Mouse (Mus musculus) liver, adult 2 months (tissue): Measurements from ENCODE around the gene Trim21.

ENCODE experiments used
- CTCF ChIP-seq: fragments of 200-500 bp; IDR thresholded peaks from 2 replicates; pipeline ENCODE4 v1.5.1; 2011; ENCODE audit warnings: low read depth, low read length, control low read depth
- POLR2A ChIP-seq: fragments of 200-500 bp; IDR thresholded peaks from 2 replicates; pipeline ENCODE4 v1.6.1; 2011; ENCODE audit warnings: low read length, control low read depth; ENCODE audit not compliant: insufficient read depth; ENCODE audit errors: extremely low read depth

DNA sequence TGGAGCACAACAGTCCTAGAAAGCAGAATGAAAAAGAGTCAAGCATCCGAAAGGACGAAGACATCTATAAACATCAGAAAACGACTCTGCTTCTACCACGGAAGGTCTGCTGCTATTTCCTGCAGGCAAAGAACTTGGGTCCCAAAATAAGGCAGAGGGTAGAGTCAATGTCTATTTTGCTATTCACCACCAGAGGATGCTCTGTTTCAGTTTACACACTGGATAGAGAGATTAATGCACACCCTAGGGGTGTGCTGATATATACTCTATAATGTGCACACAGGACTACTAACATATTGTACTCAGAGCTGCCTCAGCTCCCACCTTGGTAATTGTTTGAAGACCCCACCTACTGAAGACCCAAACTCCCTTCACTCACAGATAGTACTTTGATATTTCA is 933 bp upstream of the Trim21 start:
- TF ChIP-seq POLR2A (no peak), CTCF (no peak)
